Mouse (Mus musculus) E14TG2a.4 (cell line): ENCODE data around the gene Bpifb2.

Experiments
- CTCF ChIP-seq: conservative IDR thresholded peaks from 2 replicates; pipeline ENCODE4 v1.5.1; 2014; ENCODE audit warnings: low read length
- NANOG ChIP-seq: IDR thresholded peaks from 2 replicates; pipeline ENCODE4 v1.6.1; 2014; ENCODE audit warnings: borderline replicate concordance, low read length, mixed read lengths
- POU5F1 ChIP-seq: IDR thresholded peaks from 2 replicates; pipeline ENCODE4 v1.6.1; 2014; ENCODE audit warnings: low read length, borderline replicate concordance

- TF ChIP-seq CTCF, result no peak
- no peak for TF ChIP-seq POU5F1
- TF ChIP-seq NANOG, result no peak
Measured at GRCm38 (mm10) chr2:153851030-153851360, 23.9 kb upstream of the Bpifb2 start.
